Mouse (Mus musculus) spleen, adult 2 months (tissue): ENCODE results near the gene Dedd2. TPM values are rescaled to one million over a fixed set of nuclear protein-coding genes. Genes with fewer than 3 reads are reported as not detected.
A peak's percentile ranks its signal among the peaks of the same experiment; 100 is the strongest.

Experiments used
- DNase-seq, 2 experiments: peaks; one replicate each; pipeline versions ENCODE4 v3.0.0 to v3.0.0-alpha.2; 2012 to 2021; ENCODE audit warnings: low spot score in 2 of 2, low read depth in 1 of 2
- H3K27ac ChIP-seq: fragments of 200-500 bp; 2 replicates; pipeline ENCODE4 v1.5.1; 2012; ENCODE audit warnings: low read length, inconsistent platforms; ENCODE audit not compliant: insufficient read depth
- H3K27me3 ChIP-seq: fragments of 200-500 bp; 2 replicates; pipeline ENCODE4 v1.6.1; 2012; ENCODE audit warnings: mild to moderate bottlenecking, moderate library complexity, low read length, inconsistent platforms; ENCODE audit not compliant: control insufficient read depth, insufficient read depth
- H3K36me3 ChIP-seq: fragments of 200-500 bp; 2 replicates; pipeline ENCODE4 v1.6.1; 2012; ENCODE audit warnings: mild to moderate bottlenecking, low read length, inconsistent platforms; ENCODE audit not compliant: control insufficient read depth, insufficient read depth
- H3K4me1 ChIP-seq: fragments of 200-500 bp; 2 replicates; pipeline ENCODE4 v1.6.1; 2011; ENCODE audit warnings: inconsistent platforms; ENCODE audit not compliant: control insufficient read depth, insufficient read depth, insufficient read length
- H3K4me3 ChIP-seq: fragments of 200-500 bp; 2 replicates; pipeline ENCODE4 v1.5.1; 2011; ENCODE audit warnings: mild to moderate bottlenecking, inconsistent platforms; ENCODE audit not compliant: insufficient read depth, insufficient read length; ENCODE audit errors: extremely low read depth
- CTCF ChIP-seq: fragments of 200-500 bp; IDR thresholded peaks from 2 replicates; pipeline ENCODE4 v1.5.1; 2011; ENCODE audit warnings: mild to moderate bottlenecking, inconsistent platforms; ENCODE audit not compliant: insufficient read depth, insufficient read length, insufficient replicate concordance; ENCODE audit errors: extremely low read depth
- POLR2A ChIP-seq: fragments of 200-500 bp; IDR thresholded peaks from 2 replicates; pipeline ENCODE4 v1.6.1; 2011; ENCODE audit warnings: low read depth, low read length, inconsistent platforms
- WGBS: fragments of 180-500 bp; shearing (Covaris S2); methylation state at CpG from one replicate; pipeline ENCODE4 v1.1.7; 2018; 5-methylcytosine and 5-hydroxymethylcytosine counted together
- polyA plus RNA-seq: library from polyadenylated mRNA; depleted of rRNA; stranded (reverse); fragments of >200 nt; gene quantifications from 2 replicates; pipeline ENCODE4 v1.2.3, GENCODE M21; 2012; rRNA removed

The Dedd2 gene
- 75.5 and 77.0 TPM in 2 replicates for polyA plus RNA-seq

- 2% methylated on average over 20 of the region's 20 CpGs for WGBS
- H3K4me1 ChIP-seq: peaks cover 22% of the 10 kb centered on the region; the same call in 1 of the 2 replicates
- peak within 1 kb of the TSS; percentile 76 for H3K4me3 ChIP-seq
- DNase-seq: no peak
- H3K27me3 ChIP-seq: no peaks in the 10 kb centered on the region
- TF ChIP-seq POLR2A (no peak), CTCF (no peak)
- H3K27ac ChIP-seq: peak within 1 kb of the TSS; percentile 81
- peaks cover 14% of the 10 kb centered on the region for H3K36me3 ChIP-seq
Observed at GRCm38 (mm10) chr7:25220457-25221101, at the start of gene Dedd2. Gene Dedd2, minus strand, starts transcription at chr7:25220615.

- WGBS: 11% methylated on average over 8 of the region's 8 CpGs
- Histone ChIP-seq H3K36me3 (peaks cover 14% of the 10 kb centered on the region; the same call in 1 of the 2 replicates), H3K4me1 (peaks cover 27% of the 10 kb centered on the region), H3K27ac (peak overlapping the region; percentile 75), H3K4me3 (peak overlapping the region; percentile 76; the same call in 1 of the 2 replicates), H3K27me3 (no peaks in the 10 kb centered on the region)
- DNase-seq: no peak
- TF ChIP-seq CTCF (no peak), POLR2A (no peak)
Observed at GRCm38 (mm10) chr7:25269545-25270271, 49.3 kb upstream of the Dedd2 start.

GRCm38 (mm10) chr7:25269029-25269428, 48.6 kb upstream of the Dedd2 start:
- no peak for TF ChIP-seq CTCF
- no peak for TF ChIP-seq POLR2A
- Histone ChIP-seq H3K4me1 (peaks cover 27% of the 10 kb centered on the region), H3K4me3 (peak overlapping the region; percentile 76), H3K27ac (peak overlapping the region; percentile 75), H3K36me3 (peaks cover 14% of the 10 kb centered on the region; the same call in 1 of the 2 replicates), H3K27me3 (no peaks in the 10 kb centered on the region)
- DNase-seq: no peak
- WGBS: 6% methylated on average over 4 of the region's 4 CpGs

- 3% methylated on average over 7 of the region's 7 CpGs for WGBS
- H3K4me1 ChIP-seq: peaks cover 27% of the 10 kb centered on the region
Observed at GRCm38 (mm10) chr7:25268588-25268987, 48.2 kb upstream of the Dedd2 start.

GRCm38 (mm10) chr7:25267751-25268463, 47.5 kb upstream of the Dedd2 start:
- WGBS: under 1% methylated on average over 33 of the region's 33 CpGs
- peaks cover 27% of the 10 kb centered on the region for H3K4me1 ChIP-seq
- peak overlapping the region; percentile 98 for H3K27ac ChIP-seq

More at GRCm38 (mm10) chr7:25268588-25268987, 48.2 kb upstream of the Dedd2 start:
- peaks cover 14% of the 10 kb centered on the region; the same call in 1 of the 2 replicates for H3K36me3 ChIP-seq
- no peak for DNase-seq
- H3K27me3 ChIP-seq: no peaks in the 10 kb centered on the region
- peak overlapping the region; percentile 76 for H3K4me3 ChIP-seq
- peak overlapping the region; percentile 75 for H3K27ac ChIP-seq
- TF ChIP-seq CTCF (no peak), POLR2A (no peak)

DNA sequence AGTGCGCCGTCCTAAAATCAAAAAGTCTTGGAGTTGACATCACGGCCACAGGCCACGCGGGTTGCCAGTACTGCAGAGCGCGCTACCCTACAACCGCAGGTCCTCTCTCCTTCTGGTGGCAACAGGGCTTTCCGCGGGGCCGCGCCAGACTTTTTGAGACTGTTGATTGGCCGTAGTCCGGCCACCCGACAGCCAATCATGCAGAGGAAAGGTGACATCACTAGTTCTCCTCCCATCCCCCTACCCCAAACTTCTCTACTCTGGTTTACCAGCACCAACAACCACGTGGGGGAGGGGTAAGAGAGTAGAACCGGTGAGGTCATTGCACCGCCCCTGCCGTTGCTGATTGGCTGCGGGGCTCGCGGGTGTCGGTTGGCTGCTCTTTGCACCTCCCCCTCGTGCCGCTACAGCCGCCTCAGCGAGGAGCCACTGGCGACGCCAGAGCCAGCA, 46.9 kb upstream of the Dedd2 start, which contains the start of gene Cic:
Cic (plus strand) TSS at position 404 of the 450 bp plus-strand sequence.
- 1% methylated on average over 29 of the region's 29 CpGs for WGBS
- peak within 1 kb of the TSS; percentile 98 for H3K27ac ChIP-seq

More at GRCm38 (mm10) chr7:25267751-25268463, 47.5 kb upstream of the Dedd2 start:
- TF ChIP-seq POLR2A (no peak), CTCF (no peak)
- peak; percentile 98 to 100 for DNase-seq
- Histone ChIP-seq H3K36me3 (peaks cover 12% of the 10 kb centered on the region; the same call in 1 of the 2 replicates), H3K4me3 (peak overlapping the region; percentile 85), H3K27me3 (no peaks in the 10 kb centered on the region)

More for the DNA sequence above, 46.9 kb upstream of the Dedd2 start, which contains the start of gene Cic:
- no peaks in the 10 kb centered on the region for H3K27me3 ChIP-seq
- peak within 1 kb of the TSS; percentile 85 for H3K4me3 ChIP-seq
- peak; percentile 98 to 100 for DNase-seq
- TF ChIP-seq POLR2A: no peak
- H3K36me3 ChIP-seq: peaks cover 8% of the 10 kb centered on the region; the same call in 1 of the 2 replicates
- H3K4me1 ChIP-seq: peaks cover 27% of the 10 kb centered on the region
